Mouse (Mus musculus): ENCODE data around the gene Hist1h2ah.
A peak's percentile ranks its signal among the peaks of the same experiment; 100 is the strongest.
"Not testable (repeated sequence)": the region's sequence is repeated elsewhere in the genome, so short reads cannot be mapped to it uniquely, and the experiment has no call there.

Gene Hist1h2ah

DNA sequence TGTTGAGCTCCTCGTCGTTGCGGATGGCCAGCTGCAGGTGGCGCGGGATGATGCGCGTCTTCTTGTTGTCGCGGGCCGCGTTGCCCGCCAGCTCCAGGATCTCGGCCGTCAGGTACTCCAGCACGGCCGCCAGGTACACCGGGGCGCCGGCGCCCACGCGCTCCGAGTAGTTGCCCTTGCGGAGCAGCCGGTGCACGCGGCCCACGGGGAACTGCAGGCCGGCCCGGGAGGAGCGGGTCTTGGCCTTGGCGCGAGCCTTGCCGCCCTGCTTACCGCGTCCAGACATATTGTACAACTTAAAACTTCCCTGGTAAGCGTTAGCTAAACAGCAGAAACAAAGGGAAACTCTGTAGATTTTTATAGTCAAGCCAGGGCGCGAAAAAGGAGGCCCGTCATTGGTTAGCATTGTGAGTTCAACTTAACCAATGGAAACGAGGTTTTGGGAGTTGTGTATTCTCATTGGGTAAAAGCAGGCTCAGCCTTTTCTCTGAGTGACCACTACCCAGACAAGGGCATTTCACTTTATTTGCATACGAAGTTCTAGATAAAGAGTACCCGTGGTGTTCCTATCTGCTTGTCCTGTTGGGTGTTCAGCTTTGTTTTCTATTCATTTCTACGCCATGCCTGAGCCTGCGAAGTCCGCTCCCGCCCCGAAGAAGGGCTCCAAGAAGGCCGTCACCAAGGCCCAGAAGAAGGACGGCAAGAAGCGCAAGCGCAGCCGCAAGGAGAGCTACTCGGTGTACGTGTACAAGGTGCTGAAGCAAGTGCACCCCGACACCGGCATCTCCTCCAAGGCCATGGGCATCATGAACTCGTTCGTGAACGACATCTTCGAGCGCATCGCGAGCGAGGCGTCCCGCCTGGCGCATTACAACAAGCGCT is at the start of gene Hist1h2ah, which contains the start of gene Hist1h2bk:
Gene Hist1h2ah (minus strand): TSS at position 302 of the 882 bp plus-strand sequence.
Gene Hist1h2bk (plus strand): TSS at position 604 of the 882 bp plus-strand sequence.
- peak; percentile 91 for DNase-seq (ENCODE audit: low spot score)

DNA sequence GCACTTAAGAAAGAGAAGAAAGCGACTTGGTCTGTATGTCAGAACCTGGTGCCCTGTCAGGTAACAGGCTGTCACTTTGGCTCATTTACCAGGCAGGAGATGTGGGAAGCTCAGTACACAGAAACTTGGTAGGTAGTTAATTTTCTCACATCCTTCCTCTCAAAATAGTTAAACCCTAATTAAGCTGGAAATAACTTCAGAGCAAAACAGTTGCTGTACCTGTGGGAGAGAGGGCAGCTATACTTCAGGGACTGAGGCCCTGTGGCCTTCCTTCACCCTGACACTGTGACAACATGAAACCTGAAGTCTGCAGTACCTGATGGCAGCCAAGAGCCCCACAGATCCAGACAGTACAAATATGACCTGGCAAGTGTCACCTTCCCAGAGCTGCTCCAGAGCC is 48.8 kb upstream of the Hist1h2ah start, which contains the start of gene Vmn1r188:
Gene Vmn1r188 (plus strand): TSS at position 301 of the 400 bp plus-strand sequence.
- DNase-seq (ENCODE audit: low spot score): not testable (repeated sequence)

GRCm38 (mm10) chr13:22063468-22063867 is 28.1 kb upstream of the Hist1h2ah start:
- DNase-seq (ENCODE audit: low spot score): no peak

GRCm38 (mm10) chr13:22061422-22061821 is 26.1 kb upstream of the Hist1h2ah start:
- DNase-seq (ENCODE audit: low spot score): no peak

DNA sequence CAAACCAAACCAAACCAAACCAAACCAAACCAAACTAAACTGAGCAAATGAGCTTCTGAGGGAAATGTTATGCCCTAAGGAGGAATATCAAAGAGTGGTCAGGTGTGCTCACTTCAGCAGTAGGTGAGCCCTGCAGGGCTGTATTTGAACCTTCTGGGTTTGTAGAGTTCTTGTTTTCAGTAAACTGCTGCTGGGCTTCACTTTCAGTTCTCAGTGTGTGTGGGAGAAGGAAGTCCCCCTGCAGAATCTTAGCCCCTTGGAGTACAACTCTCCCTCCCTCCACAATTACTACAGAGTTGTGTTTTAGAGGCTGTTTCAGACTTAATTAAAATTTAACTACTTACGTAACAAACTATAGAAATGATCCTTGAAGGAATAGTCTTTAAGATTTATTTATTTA is 18.4 kb upstream of the Hist1h2ah start:
- DNase-seq (ENCODE audit: low spot score): no peak

DNA sequence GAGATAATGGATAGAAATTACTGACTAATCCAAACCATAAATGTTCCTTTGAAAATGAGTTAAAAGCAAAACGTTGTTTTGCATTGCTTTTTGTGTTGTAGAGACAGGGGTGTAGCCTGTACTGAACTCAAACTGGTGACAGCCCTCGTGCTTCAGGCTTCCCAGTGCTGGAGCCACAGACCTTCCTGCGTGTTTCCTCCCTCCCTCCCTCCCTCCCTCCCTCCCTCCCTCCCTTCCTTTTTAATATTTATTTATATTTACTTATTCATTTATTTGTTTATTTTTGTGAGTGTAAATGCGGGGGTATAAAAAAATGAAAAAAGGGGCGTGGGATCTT is 16.1 kb upstream of the Hist1h2ah start:
- DNase-seq (ENCODE audit: low spot score): no peak

DNA sequence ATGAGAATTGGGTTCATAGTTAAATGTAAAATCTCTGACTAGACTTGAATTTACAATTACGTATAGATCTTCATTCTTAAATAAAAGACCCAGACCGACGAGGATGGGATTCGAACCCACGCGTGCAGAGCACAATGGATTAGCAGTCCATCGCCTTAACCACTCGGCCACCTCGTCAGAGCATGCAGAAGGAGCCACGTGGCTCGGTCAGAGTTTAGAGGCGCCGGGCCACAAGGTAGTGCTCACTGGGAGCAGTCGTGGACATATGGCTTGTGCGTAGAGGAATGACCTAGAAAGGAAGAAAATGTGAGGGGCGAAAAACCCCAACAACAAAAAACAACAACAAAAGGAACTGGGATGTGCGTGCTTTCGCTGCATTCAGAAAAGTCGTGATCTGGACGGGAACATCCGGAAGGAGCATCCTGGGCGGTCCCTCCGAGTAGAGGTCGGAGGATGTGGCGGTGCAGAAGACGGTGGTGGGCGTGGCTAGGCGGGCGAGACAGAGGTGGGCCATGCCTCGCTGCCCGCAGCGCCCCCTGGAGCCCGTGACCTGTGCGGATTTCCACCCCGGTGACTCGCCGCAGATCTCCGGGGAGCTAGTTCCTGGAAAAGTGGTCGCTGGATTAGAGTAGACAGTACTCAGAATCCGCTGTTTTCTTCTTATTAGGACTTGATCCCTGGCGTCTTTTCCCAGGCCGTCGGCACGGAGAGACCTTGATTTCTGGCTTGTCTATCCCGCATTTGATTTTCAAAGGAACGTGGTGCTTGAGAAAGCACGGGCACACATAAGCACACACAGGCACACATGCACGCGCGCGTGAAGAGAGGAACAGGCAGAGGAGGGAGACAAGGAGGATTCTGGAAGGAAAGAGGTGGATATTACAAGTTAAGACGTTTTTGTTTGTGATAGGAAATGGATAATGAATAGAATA is 15.5 kb upstream of the Hist1h2ah start:
- DNase-seq (ENCODE audit: low spot score): peak; percentile 79

GRCm38 (mm10) chr13:22049737-22050440 is 14.5 kb upstream of the Hist1h2ah start:
- no peak for DNase-seq (ENCODE audit: low spot score)

GRCm38 (mm10) chr13:22049041-22049440 is 13.7 kb upstream of the Hist1h2ah start:
- DNase-seq (ENCODE audit: low spot score): no peak

GRCm38 (mm10) chr13:22045311-22045710 is 9.9 kb upstream of the Hist1h2ah start:
- DNase-seq (ENCODE audit: low spot score): no peak

GRCm38 (mm10) chr13:22044432-22045155 is 9.2 kb upstream of the Hist1h2ah start:
- DNase-seq (ENCODE audit: low spot score): no peak

- no peak for DNase-seq (ENCODE audit: low spot score)
These were observed 8.4 kb upstream of the Hist1h2ah start for GRCm38 (mm10) chr13:22043503-22044431.

DNA sequence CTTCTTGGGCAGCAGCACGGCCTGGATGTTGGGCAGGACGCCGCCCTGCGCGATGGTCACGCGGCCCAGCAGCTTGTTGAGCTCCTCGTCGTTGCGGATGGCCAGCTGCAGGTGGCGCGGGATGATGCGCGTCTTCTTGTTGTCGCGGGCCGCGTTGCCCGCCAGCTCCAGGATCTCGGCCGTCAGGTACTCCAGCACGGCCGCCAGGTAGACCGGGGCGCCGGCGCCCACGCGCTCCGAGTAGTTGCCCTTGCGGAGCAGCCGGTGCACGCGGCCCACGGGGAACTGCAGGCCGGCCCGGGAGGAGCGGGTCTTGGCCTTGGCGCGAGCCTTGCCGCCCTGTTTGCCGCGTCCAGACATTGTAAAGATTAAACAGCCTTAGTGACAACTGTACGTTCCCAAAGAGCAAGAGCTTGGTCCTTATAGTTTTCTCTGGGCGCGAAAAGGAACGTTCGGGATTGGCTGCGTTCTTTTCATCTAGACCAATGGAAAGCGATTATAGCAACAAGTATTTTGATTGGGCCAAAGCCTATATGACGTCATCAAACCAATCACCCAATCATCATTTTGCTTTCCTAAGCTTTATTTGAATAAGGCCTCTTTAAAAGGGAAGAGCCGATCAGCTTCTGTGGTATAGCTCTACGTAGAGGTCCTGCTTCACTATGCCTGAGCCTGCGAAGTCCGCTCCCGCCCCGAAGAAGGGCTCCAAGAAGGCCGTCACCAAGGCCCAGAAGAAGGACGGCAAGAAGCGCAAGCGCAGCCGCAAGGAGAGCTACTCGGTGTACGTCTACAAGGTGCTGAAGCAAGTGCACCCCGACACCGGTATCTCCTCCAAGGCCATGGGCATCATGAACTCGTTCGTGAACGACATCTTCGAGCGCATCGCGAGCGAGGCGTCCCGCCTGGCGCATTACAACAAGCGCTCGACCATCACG is 7.5 kb upstream of the Hist1h2ah start, which contains the start of the genes Hist1h2ag and Hist1h2bj:
Gene Hist1h2ag (minus strand): TSS at position 377 of the 935 bp plus-strand sequence.
Gene Hist1h2bj (plus strand): TSS at position 647 of the 935 bp plus-strand sequence.
- DNase-seq (ENCODE audit: low spot score): peak; percentile 96

GRCm38 (mm10) chr13:22041651-22042567 is 6.5 kb upstream of the Hist1h2ah start:
- DNase-seq (ENCODE audit: low spot score): no peak

DNA sequence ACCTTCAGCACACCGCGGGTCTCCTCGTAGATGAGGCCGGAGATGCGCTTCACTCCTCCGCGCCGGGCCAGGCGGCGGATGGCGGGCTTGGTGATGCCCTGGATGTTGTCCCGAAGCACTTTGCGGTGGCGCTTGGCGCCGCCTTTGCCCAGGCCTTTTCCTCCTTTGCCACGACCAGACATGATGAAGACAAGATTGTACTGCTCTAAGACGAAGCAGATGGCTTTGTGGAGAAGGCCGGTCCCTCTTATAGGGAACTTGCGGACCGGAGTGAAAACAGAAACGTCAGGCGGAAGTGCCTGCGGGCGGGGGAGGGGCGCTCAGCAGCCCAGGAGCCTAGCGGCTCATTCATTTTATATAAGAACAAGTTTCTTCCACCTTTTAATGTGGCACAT is 5.8 kb upstream of the Hist1h2ah start, which contains the start of gene Hist1h4i:
Gene Hist1h4i (minus strand): TSS at position 221 of the 395 bp plus-strand sequence.
- peak; percentile 97 for DNase-seq (ENCODE audit: low spot score)

- no peak for DNase-seq (ENCODE audit: low spot score)
These were observed 5.2 kb upstream of the Hist1h2ah start for GRCm38 (mm10) chr13:22040464-22041141.

DNA sequence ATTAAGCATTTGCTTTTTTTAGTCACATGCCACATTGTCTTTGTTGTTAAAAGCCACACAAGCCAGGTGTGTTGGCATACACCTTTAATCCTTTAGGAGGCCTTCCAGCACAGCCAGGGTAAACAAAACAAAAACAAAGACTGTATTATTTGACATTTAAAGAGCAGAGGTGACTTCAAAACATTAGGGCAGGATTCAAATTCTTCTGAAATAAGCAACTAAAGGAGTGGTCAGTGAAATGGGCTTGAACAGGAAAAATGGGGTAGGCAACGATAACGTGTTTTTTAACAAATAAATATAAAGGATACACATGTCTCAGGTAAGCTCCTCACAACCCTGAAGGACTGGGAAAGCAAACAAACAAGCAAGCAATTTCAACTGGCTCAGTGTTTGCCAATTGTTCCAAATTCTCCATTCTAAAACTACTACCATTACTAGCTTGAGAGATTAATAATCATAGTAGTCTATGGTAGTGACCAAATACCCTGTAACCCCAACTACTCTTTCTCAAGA is 4.6 kb upstream of the Hist1h2ah start:
- no peak for DNase-seq (ENCODE audit: low spot score)
